Mouse (Mus musculus): Measurements from ENCODE around the gene Trip11. TPM values are rescaled to one million over a fixed set of nuclear protein-coding genes. Genes with fewer than 3 reads are reported as not detected.

Trip11 gene
- polyA plus RNA-seq, 1 experiment from 2014 or later, result 27.3 TPM

GRCm38 (mm10) chr12:101904170-101904569, 8.9 kb downstream of the Trip11 start:
- H3K27ac ChIP-seq (ENCODE audit: low read length), result no peak overlapping the region
- H3K4me1 ChIP-seq (ENCODE audit: control insufficient read depth, insufficient read depth, low read length), result no peaks in the 10 kb centered on the region
- no peak overlapping the region for H3K4me2 ChIP-seq (ENCODE audit: low read depth, low read length)
- no peaks in the 10 kb centered on the region for H3K9me3 ChIP-seq (replicated peaks; ENCODE audit: control insufficient read depth, low read length)
- H3K9ac ChIP-seq (ENCODE audit: low read length), result no peak overlapping the region
- no peak overlapping the region for H3K4me3 ChIP-seq (replicated peaks; ENCODE audit: low read length)
- no peaks in the 10 kb centered on the region for H3K27me3 ChIP-seq (ENCODE audit: control insufficient read depth, insufficient read depth, low read length)
- peaks cover 9% of the 10 kb centered on the region; the same call in 1 of the 2 replicates for H3K36me3 ChIP-seq (ENCODE audit: control insufficient read depth, insufficient read depth, low read length)
- 89% methylated on average over 3 of the region's 3 CpGs for WGBS
- no peak for ATAC-seq (ENCODE audit: insufficient read depth, low FRiP score)

- no peak overlapping the region for H3K27ac ChIP-seq (ENCODE audit: low read length)
- ATAC-seq (ENCODE audit: insufficient read depth, low FRiP score), result no peak
- WGBS, result 64% methylated on average over 2 of the region's 2 CpGs
- no peaks in the 10 kb centered on the region for H3K9me3 ChIP-seq (replicated peaks; ENCODE audit: control insufficient read depth, low read length)
- no peak overlapping the region for H3K4me3 ChIP-seq (replicated peaks; ENCODE audit: low read length)
- H3K4me1 ChIP-seq (ENCODE audit: control insufficient read depth, insufficient read depth, low read length), result no peaks in the 10 kb centered on the region
- no peak overlapping the region for H3K9ac ChIP-seq (ENCODE audit: low read length)
- H3K4me2 ChIP-seq (ENCODE audit: low read depth, low read length), result no peak overlapping the region
- H3K36me3 ChIP-seq (ENCODE audit: control insufficient read depth, insufficient read depth, low read length), result no peaks in the 10 kb centered on the region
- no peaks in the 10 kb centered on the region for H3K27me3 ChIP-seq (ENCODE audit: control insufficient read depth, insufficient read depth, low read length)
Measured at GRCm38 (mm10) chr12:101899671-101900245, 13.3 kb downstream of the Trip11 start.

DNA sequence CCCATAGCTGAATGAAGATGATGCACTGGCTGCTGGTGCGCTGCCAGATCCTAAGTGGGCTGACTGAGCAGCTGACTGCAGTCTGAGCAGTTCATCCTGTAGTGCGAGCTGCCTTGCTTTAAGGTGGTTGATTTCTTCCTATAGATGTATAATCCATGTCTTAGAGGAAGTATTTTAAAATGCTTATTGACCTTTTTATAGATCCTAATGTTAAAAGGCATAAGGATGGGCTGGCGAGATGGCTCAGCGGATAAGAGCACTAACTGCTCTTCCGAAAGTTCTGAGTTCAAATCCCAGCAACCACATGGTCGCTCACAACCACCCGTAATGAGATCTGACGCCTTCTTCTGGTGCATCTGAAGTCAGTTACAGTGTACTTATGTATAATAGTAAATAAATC, 14.1 kb downstream of the Trip11 start:
- no peak for ATAC-seq (ENCODE audit: insufficient read depth, low FRiP score)
- H3K9ac ChIP-seq (ENCODE audit: low read length), result no peak overlapping the region
- no peaks in the 10 kb centered on the region for H3K4me1 ChIP-seq (ENCODE audit: control insufficient read depth, insufficient read depth, low read length)
- H3K36me3 ChIP-seq (ENCODE audit: control insufficient read depth, insufficient read depth, low read length), result no peaks in the 10 kb centered on the region; the same call in 1 of the 2 replicates
- no peak overlapping the region for H3K27ac ChIP-seq (ENCODE audit: low read length)
- no peak overlapping the region for H3K4me3 ChIP-seq (replicated peaks; ENCODE audit: low read length)
- H3K27me3 ChIP-seq (ENCODE audit: control insufficient read depth, insufficient read depth, low read length), result no peaks in the 10 kb centered on the region
- 96% methylated on average over 8 of the region's 8 CpGs for WGBS
- H3K9me3 ChIP-seq (replicated peaks; ENCODE audit: control insufficient read depth, low read length), result no peaks in the 10 kb centered on the region
- no peak overlapping the region for H3K4me2 ChIP-seq (ENCODE audit: low read depth, low read length)

- Histone ChIP-seq H3K9ac (ENCODE audit: low read length) (no peak overlapping the region), H3K4me2 (ENCODE audit: low read depth, low read length) (no peak overlapping the region), H3K4me3 (replicated peaks; ENCODE audit: low read length) (no peak overlapping the region), H3K36me3 (ENCODE audit: control insufficient read depth, insufficient read depth, low read length) (peaks cover 3% of the 10 kb centered on the region; the same call in 1 of the 2 replicates), H3K9me3 (replicated peaks; ENCODE audit: control insufficient read depth, low read length) (no peaks in the 10 kb centered on the region), H3K4me1 (ENCODE audit: control insufficient read depth, insufficient read depth, low read length) (no peaks in the 10 kb centered on the region), H3K27me3 (ENCODE audit: control insufficient read depth, insufficient read depth, low read length) (no peaks in the 10 kb centered on the region), H3K27ac (ENCODE audit: low read length) (no peak overlapping the region)
- no peak for ATAC-seq (ENCODE audit: insufficient read depth, low FRiP score)
- 77% methylated on average over 7 of the region's 7 CpGs for WGBS
Measured at GRCm38 (mm10) chr12:101897113-101897512, 16.0 kb downstream of the Trip11 start.

GRCm38 (mm10) chr12:101893296-101893695, 19.8 kb downstream of the Trip11 start:
- H3K4me2 ChIP-seq (ENCODE audit: low read depth, low read length), result no peak overlapping the region
- peaks cover 6% of the 10 kb centered on the region; the same call in 1 of the 2 replicates for H3K36me3 ChIP-seq (ENCODE audit: control insufficient read depth, insufficient read depth, low read length)
- 85% methylated on average over 8 of the region's 8 CpGs for WGBS

GRCm38 (mm10) chr12:101892832-101893231, 20.2 kb downstream of the Trip11 start:
- Histone ChIP-seq H3K9ac (ENCODE audit: low read length) (no peak overlapping the region), H3K27ac (ENCODE audit: low read length) (no peak overlapping the region), H3K36me3 (ENCODE audit: control insufficient read depth, insufficient read depth, low read length) (peaks cover 6% of the 10 kb centered on the region; the same call in 1 of the 2 replicates), H3K4me3 (replicated peaks; ENCODE audit: low read length) (no peak overlapping the region), H3K27me3 (ENCODE audit: control insufficient read depth, insufficient read depth, low read length) (no peaks in the 10 kb centered on the region), H3K9me3 (replicated peaks; ENCODE audit: control insufficient read depth, low read length) (no peaks in the 10 kb centered on the region), H3K4me1 (ENCODE audit: control insufficient read depth, insufficient read depth, low read length) (no peaks in the 10 kb centered on the region), H3K4me2 (ENCODE audit: low read depth, low read length) (no peak overlapping the region)
- no peak for ATAC-seq (ENCODE audit: insufficient read depth, low FRiP score)
- 87% methylated on average over 2 of the region's 2 CpGs for WGBS

More at GRCm38 (mm10) chr12:101893296-101893695, 19.8 kb downstream of the Trip11 start:
- Histone ChIP-seq H3K4me3 (replicated peaks; ENCODE audit: low read length) (no peak overlapping the region), H3K27ac (ENCODE audit: low read length) (no peak overlapping the region), H3K27me3 (ENCODE audit: control insufficient read depth, insufficient read depth, low read length) (no peaks in the 10 kb centered on the region), H3K4me1 (ENCODE audit: control insufficient read depth, insufficient read depth, low read length) (no peaks in the 10 kb centered on the region), H3K9ac (ENCODE audit: low read length) (no peak overlapping the region), H3K9me3 (replicated peaks; ENCODE audit: control insufficient read depth, low read length) (no peaks in the 10 kb centered on the region)
- no peak for ATAC-seq (ENCODE audit: insufficient read depth, low FRiP score)

GRCm38 (mm10) chr12:101891066-101891465, 22.0 kb downstream of the Trip11 start:
- no peak overlapping the region for H3K4me3 ChIP-seq (replicated peaks; ENCODE audit: low read length)
- ATAC-seq (ENCODE audit: insufficient read depth, low FRiP score), result no peak
- no peaks in the 10 kb centered on the region for H3K27me3 ChIP-seq (ENCODE audit: control insufficient read depth, insufficient read depth, low read length)
- H3K36me3 ChIP-seq (ENCODE audit: control insufficient read depth, insufficient read depth, low read length), result peaks cover 10% of the 10 kb centered on the region; the same call in 1 of the 2 replicates
- H3K4me2 ChIP-seq (ENCODE audit: low read depth, low read length), result no peak overlapping the region
- H3K9me3 ChIP-seq (replicated peaks; ENCODE audit: control insufficient read depth, low read length), result no peaks in the 10 kb centered on the region
- no peak overlapping the region for H3K9ac ChIP-seq (ENCODE audit: low read length)
- H3K27ac ChIP-seq (ENCODE audit: low read length), result no peak overlapping the region
- no peaks in the 10 kb centered on the region for H3K4me1 ChIP-seq (ENCODE audit: control insufficient read depth, insufficient read depth, low read length)
- WGBS, result 85% methylated on average over 5 of the region's 5 CpGs

DNA sequence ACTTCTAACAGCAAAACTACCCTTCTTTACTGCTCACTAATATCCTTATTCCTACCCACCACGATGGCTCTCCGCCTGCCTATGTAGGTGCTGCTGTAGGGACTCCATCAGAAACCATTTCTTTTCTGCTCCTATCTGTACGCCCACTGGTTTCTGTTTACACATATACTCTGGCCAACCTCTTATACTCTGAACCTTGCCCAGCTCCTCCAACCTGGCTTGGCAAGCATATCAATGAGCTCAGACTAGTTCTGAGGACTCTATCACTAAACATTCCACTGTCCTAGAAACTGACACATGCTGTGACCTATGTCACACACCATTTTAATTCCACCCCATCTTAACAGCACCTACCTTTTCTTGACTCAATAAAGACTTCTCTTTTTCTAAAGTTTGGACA, 23.7 kb downstream of the Trip11 start:
- H3K27me3 ChIP-seq (ENCODE audit: control insufficient read depth, insufficient read depth, low read length), result no peaks in the 10 kb centered on the region
- 80% methylated on average over 3 of the region's 3 CpGs for WGBS
- ATAC-seq (ENCODE audit: insufficient read depth, low FRiP score), result peak; percentile 66; the same call in 1 of the 2 replicates
- no peak overlapping the region for H3K9ac ChIP-seq (ENCODE audit: low read length)
- no peak overlapping the region for H3K27ac ChIP-seq (ENCODE audit: low read length)
- H3K36me3 ChIP-seq (ENCODE audit: control insufficient read depth, insufficient read depth, low read length), result peaks cover 15% of the 10 kb centered on the region; the same call in 1 of the 2 replicates
- no peak overlapping the region for H3K4me2 ChIP-seq (ENCODE audit: low read depth, low read length)
- H3K4me3 ChIP-seq (replicated peaks; ENCODE audit: low read length), result no peak overlapping the region
- no peaks in the 10 kb centered on the region for H3K9me3 ChIP-seq (replicated peaks; ENCODE audit: control insufficient read depth, low read length)
- H3K4me1 ChIP-seq (ENCODE audit: control insufficient read depth, insufficient read depth, low read length), result no peaks in the 10 kb centered on the region

DNA sequence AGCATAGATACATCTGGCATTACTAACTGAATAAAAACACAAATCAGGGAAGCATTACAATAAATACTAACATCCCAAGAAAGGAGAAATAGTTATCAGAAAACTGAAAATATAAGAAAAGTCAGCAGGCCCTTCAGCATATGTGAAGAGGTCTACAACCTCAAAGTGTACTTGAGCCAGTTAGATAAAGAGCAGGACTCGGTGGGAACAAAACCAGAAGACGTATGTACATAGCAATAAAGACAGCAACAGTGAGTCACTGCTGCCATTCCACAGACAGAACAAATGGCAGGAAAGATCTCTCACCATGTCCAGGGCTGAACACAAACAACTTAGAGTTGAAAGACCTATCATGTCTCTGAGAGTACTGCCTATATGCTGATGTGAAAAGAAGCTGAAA, 24.8 kb downstream of the Trip11 start:
- Histone ChIP-seq H3K4me3 (replicated peaks; ENCODE audit: low read length) (no peak overlapping the region), H3K4me2 (ENCODE audit: low read depth, low read length) (no peak overlapping the region), H3K9ac (ENCODE audit: low read length) (no peak overlapping the region), H3K36me3 (ENCODE audit: control insufficient read depth, insufficient read depth, low read length) (peaks cover 13% of the 10 kb centered on the region; the same call in 1 of the 2 replicates), H3K4me1 (ENCODE audit: control insufficient read depth, insufficient read depth, low read length) (no peaks in the 10 kb centered on the region), H3K27ac (ENCODE audit: low read length) (no peak overlapping the region), H3K27me3 (ENCODE audit: control insufficient read depth, insufficient read depth, low read length) (no peaks in the 10 kb centered on the region), H3K9me3 (replicated peaks; ENCODE audit: control insufficient read depth, low read length) (no peaks in the 10 kb centered on the region)
- WGBS, result 77% methylated on average over 2 of the region's 2 CpGs
- no peak for ATAC-seq (ENCODE audit: insufficient read depth, low FRiP score)
